Mouse (Mus musculus) brain, embryonic 14.5 days (tissue): ENCODE data around the gene Mn1.

Source experiments
- CTCF ChIP-seq: fragments of 200-500 bp; IDR thresholded peaks from 2 replicates; pipeline ENCODE4 v1.5.1; 2012; ENCODE audit warnings: inconsistent platforms, mild to moderate bottlenecking, moderate library complexity, borderline replicate concordance; ENCODE audit not compliant: insufficient read depth, insufficient read length; ENCODE audit errors: extremely low read depth
- POLR2A ChIP-seq: fragments of 200-500 bp; IDR thresholded peaks from 2 replicates; pipeline ENCODE4 v1.6.1; 2012; ENCODE audit warnings: mild to moderate bottlenecking, inconsistent platforms, borderline replicate concordance; ENCODE audit not compliant: poor library complexity, insufficient read depth, insufficient read length, severe bottlenecking; ENCODE audit errors: extremely low read depth

DNA sequence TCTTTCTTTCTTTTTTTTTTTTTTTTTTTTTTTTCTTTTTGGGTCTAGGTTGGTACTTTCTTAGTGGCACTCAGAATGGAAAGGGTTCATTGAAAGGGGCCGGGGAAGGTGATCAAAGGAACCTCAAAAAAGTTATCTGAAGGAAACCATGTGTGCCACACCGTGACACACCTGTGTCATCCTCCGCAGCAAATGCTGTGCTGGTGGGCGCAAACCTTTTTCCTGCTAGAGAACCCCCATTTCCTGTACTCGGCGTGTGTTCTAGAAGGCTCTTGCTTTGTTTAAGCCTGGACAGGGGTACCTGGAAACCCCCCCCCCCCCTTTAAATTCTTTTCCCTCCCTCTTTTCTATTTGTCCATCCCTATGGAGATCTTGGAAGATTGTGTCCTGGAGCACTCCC lies 37.7 kb downstream of the Mn1 start:
- TF ChIP-seq CTCF (no peak), POLR2A (no peak)
